Mouse (Mus musculus): ENCODE results near the gene S100a4. TPM values are rescaled to one million over a fixed set of nuclear protein-coding genes. Genes with fewer than 3 reads are reported as not detected.

The S100a4 gene
- total and polyA plus RNA-seq, 3 experiments, result 1.1 TPM; not detected in 2

DNA sequence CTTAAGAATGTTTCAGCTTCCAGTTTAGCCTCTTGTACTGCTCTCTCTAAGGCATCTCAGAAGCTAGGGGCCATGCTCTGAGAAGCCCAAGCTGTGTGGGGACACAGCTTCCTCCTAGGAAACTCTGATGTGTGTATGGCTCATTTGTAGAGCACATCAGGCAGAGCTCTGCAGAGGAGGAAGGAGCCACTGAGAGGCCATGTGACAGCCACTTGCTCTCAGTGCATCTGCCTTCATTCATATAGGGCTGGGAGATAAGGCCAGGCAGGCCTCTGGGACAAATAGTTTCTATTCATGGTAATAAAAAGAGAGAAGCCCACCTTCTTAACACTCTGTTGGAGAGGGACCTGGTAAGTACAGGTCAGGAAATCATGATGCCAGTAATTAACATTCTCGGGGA lies 9.1 kb upstream of the S100a4 start:
- TF ChIP-seq CTCF (conservative IDR thresholded peaks at IDR 0.05 in 1 of 2, IDR thresholded peaks at IDR 0.05 in 1 of 2; ENCODE audit: low read depth in 2 of 2, low read length in 2 of 2) (no peak), NELFE (IDR thresholded peaks at IDR 0.05; ENCODE audit: low read depth, low read length) (no peak)
- in situ Hi-C loops (cut with MboI; ENCODE audit: low pct_ligation_motif_present, low pct_unique_long_range_greater_than_20kb, low sequenced_read_pairs) (no loop called here), dilution Hi-C loops (cut with MboI; ENCODE audit: extremely low pct_ligation_motif_present, extremely low pct_unique_long_range_greater_than_20kb, low sequenced_read_pairs) (no loop called here)
- Histone ChIP-seq H3K9me3 (replicated peaks; ENCODE audit: low read length) (peaks cover 7% of the 10 kb centered on the region), H3K27ac (ENCODE audit: insufficient read depth, low read depth) (no peak overlapping the region), H3K36me3 (replicated peaks in 1 of 2; ENCODE audit: control insufficient read depth in 1 of 2, insufficient read depth in 1 of 2, low read length in 1 of 2) (no peaks in the 10 kb centered on the region), H3K9ac (ENCODE audit: insufficient read depth, low read depth) (no peak overlapping the region), H3K4me2 (ENCODE audit: insufficient read depth, low read depth, poor library complexity, severe bottlenecking) (no peak overlapping the region), H3K4me1 (ENCODE audit: control insufficient read depth in 1 of 2, insufficient read depth in 2 of 2) (peaks cover 2 to 6% of the 10 kb centered on the region in 2 experiments; a peak in 3 of 4 replicates), H3K79me2 (replicated peaks; ENCODE audit: control insufficient read depth, extremely low read depth, insufficient read depth, poor library complexity, severe bottlenecking) (no peaks in the 10 kb centered on the region), H3K27me3 (replicated peaks) (no peaks in the 10 kb centered on the region), H3K4me3 (replicated peaks in 1 of 3; ENCODE audit: low read depth in 2 of 3, low read length in 2 of 3, poor library complexity in 1 of 3) (no peak overlapping the region)
- DNase-seq (ENCODE audit: extremely low read depth), result no peak

DNA sequence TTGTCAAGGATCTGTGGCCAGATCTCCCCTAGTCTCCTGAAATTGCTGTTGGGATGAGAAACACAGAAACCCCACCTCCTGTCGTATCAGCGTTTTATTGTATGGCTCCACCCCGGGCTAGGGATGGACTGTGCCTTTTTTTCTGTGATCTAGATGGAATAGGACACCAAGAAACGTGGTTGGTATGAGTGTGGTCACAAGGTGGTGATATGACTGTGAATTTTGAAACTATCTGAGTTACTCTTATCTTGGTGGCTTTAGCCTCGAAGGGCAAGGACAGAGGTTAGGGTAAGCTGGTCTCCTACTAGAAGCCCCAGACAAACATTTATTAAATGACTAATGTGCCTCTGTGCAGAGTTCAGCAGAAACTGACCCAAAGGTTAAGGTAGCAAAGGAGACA lies 8.0 kb upstream of the S100a4 start:
- H3K36me3 ChIP-seq (replicated peaks in 1 of 2; ENCODE audit: control insufficient read depth in 1 of 2, insufficient read depth in 1 of 2, low read length in 1 of 2), result no peaks in the 10 kb centered on the region
- dilution Hi-C loops (cut with MboI; ENCODE audit: extremely low pct_ligation_motif_present, extremely low pct_unique_long_range_greater_than_20kb, low sequenced_read_pairs) (no loop called here), in situ Hi-C loops (cut with MboI; ENCODE audit: low pct_ligation_motif_present, low pct_unique_long_range_greater_than_20kb, low sequenced_read_pairs) (no loop called here)
- H3K79me2 ChIP-seq (replicated peaks; ENCODE audit: control insufficient read depth, extremely low read depth, insufficient read depth, poor library complexity, severe bottlenecking), result no peaks in the 10 kb centered on the region
- no peak overlapping the region for H3K27ac ChIP-seq (ENCODE audit: insufficient read depth, low read depth)
- H3K4me2 ChIP-seq (ENCODE audit: insufficient read depth, low read depth, poor library complexity, severe bottlenecking), result no peak overlapping the region
- TF ChIP-seq RCOR1 (conservative IDR thresholded peaks at IDR 0.05; ENCODE audit: low read depth, low read length), result no peak
- TF ChIP-seq HCFC1 (IDR thresholded peaks at IDR 0.05; ENCODE audit: low read depth, low read length), result no peak
- no peak for TF ChIP-seq ZC3H11A (IDR thresholded peaks at IDR 0.05; ENCODE audit: low read depth, low read length)
- TF ChIP-seq TCF12 (IDR thresholded peaks at IDR 0.05; ENCODE audit: low read depth, low read length), result no peak
- TF ChIP-seq ELF1 (IDR thresholded peaks at IDR 0.05; ENCODE audit: low read depth, low read length), result no peak
- TF ChIP-seq USF2 (conservative IDR thresholded peaks at IDR 0.05; ENCODE audit: low read depth, low read length), result no peak
- TF ChIP-seq MXI1 (IDR thresholded peaks at IDR 0.05; ENCODE audit: low read depth, low read length), result no peak
- TF ChIP-seq ZKSCAN1 (IDR thresholded peaks at IDR 0.05; ENCODE audit: borderline replicate concordance, low read depth, low read length), result no peak
- TF ChIP-seq UBTF (IDR thresholded peaks at IDR 0.05; ENCODE audit: low read depth, low read length), result no peak
- no peak for TF ChIP-seq MAX (IDR thresholded peaks at IDR 0.05; ENCODE audit: low read length)
- no peak for TF ChIP-seq RAD21 (IDR thresholded peaks at IDR 0.05; ENCODE audit: low read depth, low read length)
- TF ChIP-seq SIN3A (IDR thresholded peaks at IDR 0.05; ENCODE audit: low read length), result no peak
- no peak for TF ChIP-seq CHD1 (IDR thresholded peaks at IDR 0.05; ENCODE audit: low read depth, low read length)
- TF ChIP-seq KAT2A (IDR thresholded peaks at IDR 0.05; ENCODE audit: insufficient replicate concordance, low read length), result no peak
- TF ChIP-seq GABPA (IDR thresholded peaks at IDR 0.05; ENCODE audit: insufficient replicate concordance, low read depth, low read length), result no peak
- H3K4me1 ChIP-seq (ENCODE audit: control insufficient read depth in 1 of 2, insufficient read depth in 2 of 2), result peaks cover 2 to 6% of the 10 kb centered on the region in 2 experiments; a peak in 3 of 4 replicates
- DNase-seq (ENCODE audit: extremely low read depth), result no peak
- H3K4me3 ChIP-seq (replicated peaks in 1 of 3; ENCODE audit: low read depth in 2 of 3, low read length in 2 of 3, poor library complexity in 1 of 3), result no peak overlapping the region
- H3K9ac ChIP-seq (ENCODE audit: insufficient read depth, low read depth), result no peak overlapping the region
- H3K27me3 ChIP-seq (replicated peaks), result no peaks in the 10 kb centered on the region
- peaks cover 7% of the 10 kb centered on the region for H3K9me3 ChIP-seq (replicated peaks; ENCODE audit: low read length)

All from CH12.LX (cell line).